Mouse (Mus musculus) limb, embryonic 11.5 days (tissue): ENCODE data around the gene Tec. TPM values are rescaled to one million over a fixed set of nuclear protein-coding genes. Genes with fewer than 3 reads are reported as not detected.
A peak's percentile ranks its signal among the peaks of the same experiment; 100 is the strongest.

ENCODE experiments used
- ATAC-seq: fragments of 200-750 bp; cut with Nextera tagmentation; 2 replicates; pipeline ENCODE4 v1.8.0; 2017; ENCODE audit warnings: low read depth; ENCODE audit not compliant: insufficient number of reproducible peaks, low FRiP score, low TSS enrichment
- DNase-seq: peaks from one replicate; pipeline ENCODE4 v3.0.0-alpha.2; 2015; ENCODE audit warnings: low spot score
- H3K27ac ChIP-seq: fragments of 300-500 bp; sonication (generic); replicated peaks from 2 replicates; pipeline ENCODE4 v1.5.1; 2014; ENCODE audit warnings: low read depth, mild to moderate bottlenecking, low read length
- H3K27me3 ChIP-seq: fragments of 300-500 bp; sonication (generic); 2 replicates; pipeline ENCODE4 v1.6.1; 2014; ENCODE audit warnings: mild to moderate bottlenecking, low read length, mixed read lengths; ENCODE audit not compliant: control insufficient read depth, insufficient read depth
- H3K36me3 ChIP-seq: fragments of 300-500 bp; sonication (generic); 2 replicates; pipeline ENCODE4 v1.6.1; 2014; ENCODE audit warnings: mild to moderate bottlenecking, low read length, moderate library complexity, mixed read lengths; ENCODE audit not compliant: control insufficient read depth, insufficient read depth
- H3K4me1 ChIP-seq: fragments of 300-500 bp; sonication (generic); 2 replicates; pipeline ENCODE4 v1.6.1; 2014; ENCODE audit warnings: low read length, mixed read lengths; ENCODE audit not compliant: control insufficient read depth, insufficient read depth
- H3K4me2 ChIP-seq: fragments of 300-500 bp; sonication (generic); 2 replicates; pipeline ENCODE4 v1.6.1; 2014; ENCODE audit warnings: low read depth, mild to moderate bottlenecking, moderate library complexity; ENCODE audit not compliant: severe bottlenecking
- H3K4me3 ChIP-seq: fragments of 300-500 bp; sonication (generic); 2 replicates; pipeline ENCODE4 v1.5.1; 2014; ENCODE audit warnings: low read depth, low read length
- H3K9ac ChIP-seq: fragments of 300-500 bp; sonication (generic); 2 replicates; pipeline ENCODE4 v1.6.1; 2014; ENCODE audit warnings: mild to moderate bottlenecking, low read length
- H3K9me3 ChIP-seq: fragments of 300-500 bp; sonication (generic); 2 replicates; pipeline ENCODE4 v1.6.1; 2016; ENCODE audit warnings: low read length; ENCODE audit not compliant: control insufficient read depth
- WGBS: fragments of 180-500 bp; shearing (Covaris S2); extraction: QIAGEN DNeasy Blood & Tissue Kit; methylation state at CpG from one replicate; pipeline ENCODE4 v1.1.7; 2014; 5-methylcytosine and 5-hydroxymethylcytosine counted together
- polyA plus RNA-seq: library from polyadenylated mRNA; unstranded; fragments of >200 nt; fragmentation: Nextera tagmentation; extraction: Ambion mirVana; gene quantifications from 2 replicates; pipeline ENCODE4 v1.2.1, GENCODE M21; 2014

Tec gene
- polyA plus RNA-seq: 2.3 and 2.5 TPM in 2 replicates

- under 1% methylated on average over 59 of the region's 60 CpGs for WGBS
- Histone ChIP-seq H3K27me3 (peaks cover 10% of the 10 kb centered on the region), H3K4me2 (peak within 1 kb of the TSS; percentile 65), H3K4me1 (no peaks in the 10 kb centered on the region), H3K4me3 (peak within 1 kb of the TSS; percentile 49), H3K27ac (no peak within 1 kb of the TSS), H3K36me3 (no peaks in the 10 kb centered on the region), H3K9me3 (no peaks in the 10 kb centered on the region), H3K9ac (peak within 1 kb of the TSS; percentile 53)
- DNase-seq: peak; percentile 93
- ATAC-seq: peak; percentile 91
These were observed at the start of gene Tec for GRCm38 (mm10) chr5:72868091-72868875. Tec (minus strand) TSS chr5:72868483.

- Histone ChIP-seq H3K9ac (no peak overlapping the region), H3K4me2 (no peak overlapping the region), H3K27ac (no peak overlapping the region), H3K36me3 (no peaks in the 10 kb centered on the region), H3K4me1 (peaks cover 13% of the 10 kb centered on the region), H3K4me3 (no peak overlapping the region), H3K27me3 (no peaks in the 10 kb centered on the region), H3K9me3 (no peaks in the 10 kb centered on the region)
- 65% methylated on average over 1 of the region's 1 CpGs for WGBS
- no peak for ATAC-seq
- no peak for DNase-seq
These were observed 48.6 kb upstream of the Tec start for GRCm38 (mm10) chr5:72916851-72917250.

GRCm38 (mm10) chr5:72916048-72916447 is 47.8 kb upstream of the Tec start:
- H3K4me3 ChIP-seq: peak overlapping the region; percentile 95
- peak overlapping the region; percentile 99 for H3K9ac ChIP-seq
- WGBS: 48% methylated on average over 4 of the region's 4 CpGs
- H3K4me1 ChIP-seq: peaks cover 13% of the 10 kb centered on the region
- no peak for DNase-seq
- H3K27ac ChIP-seq: no peak overlapping the region
- peak overlapping the region; percentile 73 for H3K4me2 ChIP-seq
- H3K9me3 ChIP-seq: no peaks in the 10 kb centered on the region
- ATAC-seq: no peak
- H3K27me3 ChIP-seq: no peaks in the 10 kb centered on the region
- no peaks in the 10 kb centered on the region for H3K36me3 ChIP-seq

- Histone ChIP-seq H3K4me2 (peak overlapping the region; percentile 73), H3K9ac (peak overlapping the region; percentile 99), H3K9me3 (no peaks in the 10 kb centered on the region), H3K36me3 (no peaks in the 10 kb centered on the region), H3K4me1 (peaks cover 13% of the 10 kb centered on the region), H3K27me3 (no peaks in the 10 kb centered on the region), H3K27ac (peak overlapping the region; percentile 98), H3K4me3 (peak overlapping the region; percentile 95)
- DNase-seq: peak; percentile 71
- ATAC-seq: peak; percentile 52
- WGBS: under 1% methylated on average over 66 of the region's 66 CpGs
These were observed 46.6 kb upstream of the Tec start for GRCm38 (mm10) chr5:72914633-72915561.

GRCm38 (mm10) chr5:72913648-72914557 is 45.6 kb upstream of the Tec start, which contains the start of gene Slain2:
Slain2 (plus strand) TSS chr5:72914304.
- H3K9me3 ChIP-seq: no peaks in the 10 kb centered on the region
- peak; percentile 100 for DNase-seq
- H3K9ac ChIP-seq: peak within 1 kb of the TSS; percentile 99
- H3K27ac ChIP-seq: peak within 1 kb of the TSS; percentile 98
- H3K4me3 ChIP-seq: peak within 1 kb of the TSS; percentile 95
- WGBS: under 1% methylated on average over 80 of the region's 83 CpGs
- peaks cover 13% of the 10 kb centered on the region for H3K4me1 ChIP-seq
- H3K36me3 ChIP-seq: no peaks in the 10 kb centered on the region
- no peaks in the 10 kb centered on the region for H3K27me3 ChIP-seq
- peak; percentile 94 for ATAC-seq
- H3K4me2 ChIP-seq: peak within 1 kb of the TSS; percentile 73

GRCm38 (mm10) chr5:72911284-72911683 is 43.0 kb upstream of the Tec start:
- WGBS: 86% methylated on average over 3 of the region's 3 CpGs
- Histone ChIP-seq H3K4me1 (peaks cover 5% of the 10 kb centered on the region), H3K36me3 (no peaks in the 10 kb centered on the region), H3K27ac (no peak overlapping the region), H3K4me2 (no peak overlapping the region), H3K27me3 (no peaks in the 10 kb centered on the region), H3K9ac (no peak overlapping the region), H3K9me3 (no peaks in the 10 kb centered on the region), H3K4me3 (no peak overlapping the region)
- no peak for DNase-seq
- no peak for ATAC-seq

GRCm38 (mm10) chr5:72910373-72910772 is 42.1 kb upstream of the Tec start:
- Histone ChIP-seq H3K9me3 (no peaks in the 10 kb centered on the region), H3K4me1 (no peaks in the 10 kb centered on the region), H3K27me3 (no peaks in the 10 kb centered on the region)

More at GRCm38 (mm10) chr5:72910373-72910772, 42.1 kb upstream of the Tec start:
- WGBS: 92% methylated on average over 1 of the region's 1 CpGs
- ATAC-seq: no peak
- no peak for DNase-seq
- Histone ChIP-seq H3K9ac (no peak overlapping the region), H3K4me2 (no peak overlapping the region), H3K4me3 (no peak overlapping the region), H3K36me3 (no peaks in the 10 kb centered on the region), H3K27ac (no peak overlapping the region)
